Mouse (Mus musculus) macrophage (primary cell): Measurements from ENCODE around the gene Ncstn. TPM values are rescaled to one million over a fixed set of nuclear protein-coding genes. Genes with fewer than 3 reads are reported as not detected.
A peak's percentile ranks its signal among the peaks of the same experiment; 100 is the strongest.

Experiments used
- H3K27ac ChIP-seq: fragments of 350-480 bp; formaldehyde crosslinking; 2 replicates; pipeline ENCODE4 v1.9.0; 2021
- H3K36me3 ChIP-seq: fragments of 350-480 bp; formaldehyde crosslinking; 2 replicates; pipeline ENCODE4 v1.9.0; 2021; ENCODE audit errors: inconsistent target
- H3K4me3 ChIP-seq: fragments of 350-480 bp; formaldehyde crosslinking; 2 replicates; pipeline ENCODE4 v1.9.0; 2021; ENCODE audit errors: inconsistent target
- H3K79me2 ChIP-seq: fragments of 350-480 bp; formaldehyde crosslinking; 2 replicates; pipeline ENCODE4 v1.9.0; 2021; ENCODE audit errors: inconsistent target
- WGBS: methylation state at CpG from one replicate; pipeline ENCODE4 v1.1.7; 2026; ENCODE audit warnings: inconsistent platforms; ENCODE audit not compliant: missing documents; 5-methylcytosine and 5-hydroxymethylcytosine counted together
- polyA plus RNA-seq: library from polyadenylated mRNA; stranded (reverse); fragments of 250-400 nt; gene quantifications from 3 replicates; pipeline ENCODE4 v1.2.4, GENCODE M21; 2018; ENCODE audit warnings: inconsistent platforms
- total RNA-seq, 78 experiments: library from RNA; depleted of rRNA; stranded (reverse); fragments of 250-400 nt; gene quantifications; 1 replicate in 9 of 78; 2 replicates in 24 of 78; 3 replicates in 43 of 78; 4 replicates in 2 of 78; pipeline ENCODE4 v1.2.4; 2018; ENCODE audit warnings: inconsistent platforms in 56 of 78

Gene Ncstn
- 100 to 1,000 TPM; 113 to 203 (median 175) TPM for total RNA-seq (2018; cell fraction: chromatin; rRNA removed)
- 100 to 1,000 TPM in 17 of 26 experiments, 10 to 100 TPM in 9; 79.5 to 154 (median 113) TPM for total RNA-seq (2018; cell fraction: cytosol; rRNA removed)
- total RNA-seq (2018; cell fraction: nucleus; rRNA removed) = 100 to 1,000 TPM; 160 to 275 (median 228) TPM
- 95.2 to 110 TPM (median 102 TPM) in 3 replicates for polyA plus RNA-seq

DNA sequence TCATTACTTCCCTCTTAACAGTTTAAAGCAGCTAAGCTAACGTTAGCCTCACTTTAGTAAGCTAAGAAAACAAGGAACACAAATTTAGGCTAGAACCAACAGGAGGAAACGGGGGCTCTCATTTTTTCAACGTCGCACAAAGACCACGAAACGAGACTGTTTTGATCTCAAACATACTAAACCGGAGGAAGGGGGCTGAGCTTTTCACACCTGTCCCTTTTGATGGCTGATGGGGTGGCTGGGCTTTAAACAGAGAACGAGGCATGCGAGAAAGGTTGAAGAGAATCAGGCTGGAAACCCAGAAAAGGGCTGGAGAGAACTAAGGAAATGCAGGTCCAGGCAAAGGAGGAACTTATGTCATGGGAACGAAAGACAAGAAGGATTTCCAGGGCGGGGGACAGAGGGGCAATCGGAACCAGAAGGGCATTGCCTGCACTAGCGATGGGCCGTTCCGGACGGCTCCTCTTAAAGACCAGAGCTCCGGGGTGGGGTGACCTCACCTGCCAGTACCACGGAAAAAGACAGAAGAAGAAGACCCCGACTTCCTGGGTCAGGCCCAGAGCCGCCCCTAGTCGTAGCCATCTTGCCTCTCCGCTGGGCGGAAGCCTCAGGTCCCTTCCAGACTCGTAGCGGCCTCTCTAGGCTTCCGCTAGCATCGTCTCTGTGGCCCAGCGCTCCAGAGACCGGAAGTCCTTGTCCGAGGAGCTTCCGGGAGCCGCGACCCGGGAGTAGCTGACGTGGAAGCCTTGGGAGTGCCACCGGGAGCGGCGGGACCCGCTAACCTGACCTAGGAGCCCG lies at the start of gene Ncstn, which contains the start of gene Copa:
TSS of gene Ncstn (minus strand) at position 695 of the 798 bp plus-strand sequence.
TSS of gene Copa (plus strand) at position 429 of the 798 bp plus-strand sequence.
- peak within 1 kb of the TSS; percentile 95 for H3K4me3 ChIP-seq
- H3K79me2 ChIP-seq = peaks cover 100% of the 10 kb centered on the region
- H3K36me3 ChIP-seq = peaks cover 23% of the 10 kb centered on the region
- under 1% methylated on average over 40 of the region's 40 CpGs for WGBS
- H3K27ac ChIP-seq = peak within 1 kb of the TSS; percentile 82

DNA sequence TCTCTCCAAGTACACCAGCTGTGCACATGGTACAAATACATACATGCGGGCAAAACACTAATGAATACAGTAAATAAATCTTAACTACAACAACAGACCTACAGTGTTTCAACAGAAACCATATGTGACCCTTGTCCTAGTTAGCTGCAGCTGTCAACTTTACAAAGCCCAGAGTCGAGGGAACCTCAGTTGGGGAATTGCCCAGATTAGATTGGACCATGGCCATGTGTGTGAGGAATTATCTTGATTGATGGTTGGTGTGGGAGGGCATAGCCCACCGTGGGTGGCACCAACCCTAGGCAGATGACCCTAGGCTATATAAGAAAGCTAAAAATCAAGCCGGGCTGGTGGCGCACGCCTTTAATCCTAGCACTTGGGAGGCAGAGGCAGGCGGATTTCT lies 49.7 kb upstream of the Ncstn start:
- Histone ChIP-seq H3K36me3 (peaks cover 55% of the 10 kb centered on the region), H3K79me2 (peaks cover 7% of the 10 kb centered on the region; the same call in 1 of the 2 replicates), H3K27ac (no peak overlapping the region), H3K4me3 (no peak overlapping the region)
- WGBS = 97% methylated on average over 7 of the region's 7 CpGs

DNA sequence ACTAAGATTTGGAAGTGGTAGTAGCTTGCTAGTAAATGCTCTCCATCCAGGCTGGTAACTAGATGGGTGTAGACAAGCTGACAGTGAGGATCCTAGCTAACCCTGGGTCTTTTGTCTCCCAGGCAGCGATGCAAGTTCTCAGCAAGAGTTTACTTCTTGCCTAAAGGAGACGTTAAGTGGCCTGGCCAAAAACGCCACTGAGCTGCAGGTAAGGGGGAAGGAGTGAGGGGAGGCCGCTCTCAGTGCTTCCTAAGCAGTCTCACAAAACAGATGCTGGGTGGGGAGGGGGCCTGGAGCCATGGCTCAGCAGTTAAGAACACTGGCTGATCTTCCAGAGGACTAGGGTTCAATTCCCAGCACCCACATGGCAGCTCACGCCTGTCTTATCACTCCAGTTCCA lies 47.2 kb upstream of the Ncstn start:
- Histone ChIP-seq H3K36me3 (peaks cover 46% of the 10 kb centered on the region), H3K79me2 (peaks cover 13% of the 10 kb centered on the region; the same call in 1 of the 2 replicates), H3K4me3 (no peak overlapping the region), H3K27ac (no peak overlapping the region)
- 97% methylated on average over 5 of the region's 5 CpGs for WGBS

DNA sequence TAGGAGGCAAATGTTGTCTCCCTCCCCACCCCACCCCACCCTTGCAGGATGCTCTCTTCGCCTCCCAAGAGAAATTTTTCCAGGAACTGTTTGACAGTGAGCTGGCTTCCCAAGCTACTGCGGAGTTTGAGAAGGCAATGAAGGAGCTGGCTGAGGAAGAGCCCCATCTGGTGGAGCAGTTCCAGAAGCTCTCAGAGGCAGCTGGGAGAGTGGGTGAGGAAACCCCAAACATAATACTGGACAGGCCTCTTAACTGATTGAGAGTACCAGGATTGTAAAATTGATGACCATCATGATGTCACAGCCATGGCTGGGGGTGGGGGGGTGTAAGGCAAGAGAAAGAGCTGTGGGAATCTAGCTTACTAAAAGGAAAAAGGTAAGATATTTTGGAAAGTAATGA lies 46.5 kb upstream of the Ncstn start:
- Histone ChIP-seq H3K27ac (no peak overlapping the region), H3K36me3 (peaks cover 39% of the 10 kb centered on the region), H3K79me2 (peaks cover 13% of the 10 kb centered on the region; the same call in 1 of the 2 replicates), H3K4me3 (no peak overlapping the region)
- 83% methylated on average over 2 of the region's 2 CpGs for WGBS

DNA sequence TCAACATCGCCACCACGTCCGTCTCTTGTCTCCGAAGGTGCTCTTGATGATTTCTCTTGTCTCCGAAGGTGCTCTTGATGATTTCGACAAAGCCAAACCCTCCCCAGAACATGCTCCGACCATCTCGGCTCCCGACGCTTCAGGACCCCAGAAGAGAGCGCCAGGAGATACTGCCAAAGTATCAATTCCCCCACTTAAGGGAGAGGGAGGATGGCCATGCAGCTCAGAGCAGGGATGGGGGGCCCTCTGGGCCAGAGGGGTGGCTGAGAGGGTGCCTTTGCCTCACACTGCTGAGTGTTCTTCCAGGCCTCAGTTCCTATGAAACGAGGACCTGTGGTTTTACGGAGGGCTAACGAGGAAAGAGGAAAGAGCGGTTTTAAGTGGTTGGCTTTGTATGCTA lies 46.0 kb upstream of the Ncstn start:
- H3K36me3 ChIP-seq = peaks cover 34% of the 10 kb centered on the region
- WGBS = 92% methylated on average over 15 of the region's 15 CpGs
- no peak overlapping the region for H3K27ac ChIP-seq
- peaks cover 13% of the 10 kb centered on the region; the same call in 1 of the 2 replicates for H3K79me2 ChIP-seq
- no peak overlapping the region for H3K4me3 ChIP-seq

DNA sequence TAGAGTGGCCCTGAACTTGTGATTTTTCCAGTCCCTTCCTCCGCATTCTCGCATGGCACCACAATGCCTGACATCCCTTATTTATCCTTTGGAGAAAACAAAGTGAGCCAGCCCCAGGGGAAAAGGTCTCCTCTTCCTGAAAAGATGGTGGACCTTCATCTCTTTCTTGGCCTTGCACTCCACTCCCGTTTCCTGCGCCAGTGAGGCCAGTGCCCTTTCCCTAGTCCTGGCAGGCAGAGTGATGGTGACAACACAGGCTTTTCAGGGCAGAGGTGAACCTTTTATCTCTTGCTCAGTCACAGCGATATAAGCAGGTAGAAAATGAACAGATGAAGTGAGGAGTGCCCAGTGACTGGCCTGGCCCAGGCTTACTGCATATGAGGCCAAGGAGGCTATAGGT lies 44.9 kb upstream of the Ncstn start:
- Histone ChIP-seq H3K79me2 (peaks cover 13% of the 10 kb centered on the region; the same call in 1 of the 2 replicates), H3K36me3 (peaks cover 28% of the 10 kb centered on the region), H3K27ac (no peak overlapping the region), H3K4me3 (peak overlapping the region; percentile 99)
- WGBS = 75% methylated on average over 5 of the region's 5 CpGs

DNA sequence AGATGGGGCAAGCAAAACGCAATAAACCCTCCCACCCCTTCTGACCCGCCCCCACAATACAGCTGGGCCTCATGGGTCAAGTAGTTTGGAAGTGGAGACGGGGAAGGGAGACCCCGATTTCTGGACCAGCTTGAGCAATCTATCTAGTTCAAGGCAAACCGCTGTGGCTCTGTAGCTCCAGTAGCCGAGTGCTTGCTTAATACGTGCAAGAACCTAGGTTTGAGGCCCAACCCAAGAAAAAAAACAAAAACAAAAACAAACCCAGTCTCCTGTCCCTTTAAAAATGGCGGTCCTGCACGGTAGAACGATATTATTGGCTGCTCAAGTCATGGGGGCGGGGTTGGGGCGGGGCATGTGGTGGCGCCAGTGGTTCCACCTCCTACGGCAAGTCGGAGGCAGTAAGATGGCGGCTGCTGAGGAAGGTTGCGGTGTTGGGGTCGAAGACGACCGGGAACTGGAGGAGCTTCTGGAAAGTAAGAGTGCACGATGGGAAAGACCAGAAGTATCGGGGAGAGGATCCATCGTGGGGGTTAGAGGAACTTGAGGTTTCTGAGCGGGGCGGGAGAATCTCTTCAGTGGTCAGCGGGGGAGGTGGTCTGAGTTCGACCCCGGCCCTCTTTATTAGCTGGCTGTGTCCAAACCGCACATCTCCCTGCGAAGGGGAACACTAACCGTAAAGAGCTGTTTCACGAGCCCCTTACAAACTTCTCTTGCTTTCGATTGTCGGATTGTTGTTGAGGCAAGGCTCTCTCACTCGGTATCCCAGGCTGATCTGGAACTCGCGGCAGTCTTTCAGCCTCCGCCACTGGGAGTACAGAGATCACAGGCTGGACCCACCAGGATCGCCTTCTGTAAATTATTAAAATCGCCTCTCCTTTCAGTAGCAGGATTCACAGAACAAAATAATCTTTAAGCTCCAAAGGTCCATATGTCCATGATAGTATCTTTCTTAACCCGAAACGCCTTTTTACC lies 44.1 kb upstream of the Ncstn start, which contains the start of gene Pex19:
TSS of gene Pex19 (plus strand) at position 380 of the 972 bp plus-strand sequence.
- 1% methylated on average over 42 of the region's 42 CpGs for WGBS
- peak within 1 kb of the TSS; percentile 99 for H3K4me3 ChIP-seq
- peaks cover 29% of the 10 kb centered on the region for H3K36me3 ChIP-seq
- H3K27ac ChIP-seq = peak within 1 kb of the TSS; percentile 77
- peaks cover 13% of the 10 kb centered on the region; the same call in 1 of the 2 replicates for H3K79me2 ChIP-seq

DNA sequence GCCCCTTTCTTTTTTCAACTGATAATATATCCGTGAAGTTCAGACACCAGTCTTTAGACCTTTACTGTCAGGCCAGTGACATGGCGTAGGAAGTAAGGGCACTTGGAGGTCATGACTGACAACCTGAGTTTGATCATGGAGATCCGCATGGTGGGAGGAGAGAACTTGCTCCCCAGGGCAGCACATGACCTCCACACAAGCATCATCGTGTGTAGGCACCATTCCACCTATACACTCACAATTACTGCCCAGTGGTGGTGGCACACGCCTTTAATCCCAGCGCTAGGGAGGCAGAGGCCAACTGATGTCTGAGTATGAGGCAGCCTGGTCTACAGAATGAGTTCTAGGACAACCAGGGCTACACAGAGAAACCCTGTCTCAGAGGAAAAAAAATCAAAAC lies 42.0 kb upstream of the Ncstn start:
- Histone ChIP-seq H3K27ac (no peak overlapping the region), H3K4me3 (no peak overlapping the region), H3K79me2 (peaks cover 13% of the 10 kb centered on the region; the same call in 1 of the 2 replicates), H3K36me3 (peaks cover 35% of the 10 kb centered on the region)
- 88% methylated on average over 6 of the region's 6 CpGs for WGBS

DNA sequence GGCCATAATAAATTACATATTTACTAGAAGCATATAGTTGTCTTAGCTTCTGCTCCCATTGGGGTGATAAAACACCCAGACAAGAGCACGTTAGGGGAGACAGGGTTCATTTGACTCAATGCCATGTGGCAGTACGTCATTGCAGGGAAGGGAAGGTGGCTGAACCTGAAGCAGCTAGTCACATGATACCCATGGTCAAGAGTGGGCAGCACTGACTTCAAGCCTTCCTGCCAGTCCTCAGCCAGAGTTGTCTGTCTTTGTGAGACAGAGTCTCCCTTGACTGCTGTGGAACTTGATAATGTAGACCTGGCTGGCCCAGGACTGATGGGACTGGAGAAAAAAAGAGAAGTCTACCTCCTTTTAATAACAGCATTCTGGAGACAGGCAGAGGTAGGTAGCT lies 40.1 kb upstream of the Ncstn start:
- H3K79me2 ChIP-seq = peaks cover 10% of the 10 kb centered on the region; the same call in 1 of the 2 replicates
- no peak overlapping the region for H3K27ac ChIP-seq
- WGBS = 100% methylated on average over 2 of the region's 2 CpGs
- H3K4me3 ChIP-seq = no peak overlapping the region
- H3K36me3 ChIP-seq = peaks cover 48% of the 10 kb centered on the region

DNA sequence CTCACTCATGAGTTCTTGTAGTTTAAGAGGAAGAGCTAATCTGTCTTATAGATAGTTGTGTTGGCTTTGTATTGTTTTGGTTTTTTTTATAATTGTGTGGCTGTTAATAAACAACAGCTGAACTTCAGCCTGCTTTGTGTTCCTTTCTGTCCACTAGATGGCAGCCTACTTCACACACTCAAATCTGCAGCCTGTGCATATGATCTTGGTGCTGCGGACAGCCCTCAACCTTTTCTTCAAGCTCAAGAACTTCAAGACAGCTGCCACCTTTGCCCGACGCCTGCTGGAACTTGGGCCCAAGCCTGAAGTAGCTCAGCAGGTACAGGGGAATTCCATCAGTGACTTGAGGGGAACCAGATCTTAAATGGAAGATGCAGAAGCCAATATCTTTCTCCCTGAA lies 37.1 kb upstream of the Ncstn start:
- no peak overlapping the region for H3K4me3 ChIP-seq
- no peak overlapping the region for H3K27ac ChIP-seq
- 49% methylated on average over 3 of the region's 3 CpGs for WGBS
- no peaks in the 10 kb centered on the region for H3K79me2 ChIP-seq
- peaks cover 76% of the 10 kb centered on the region for H3K36me3 ChIP-seq

DNA sequence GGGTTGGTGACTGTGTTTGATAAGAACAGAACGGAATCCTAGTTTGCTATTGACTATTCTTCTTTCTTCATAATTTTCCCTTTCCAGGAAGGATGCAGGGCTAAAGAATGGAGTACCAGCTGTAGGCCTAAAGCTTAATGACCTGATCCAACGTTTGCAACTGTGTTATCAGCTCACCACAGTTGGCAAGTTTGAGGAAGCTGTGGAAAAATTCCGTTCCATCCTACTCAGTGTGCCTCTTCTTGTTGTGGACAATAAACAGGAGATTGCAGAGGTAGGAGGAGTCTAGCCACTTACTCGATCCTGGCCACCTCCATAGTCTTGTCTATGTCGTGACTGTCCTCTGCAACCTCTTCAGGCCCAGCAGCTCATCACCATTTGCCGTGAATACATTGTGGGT lies 36.5 kb upstream of the Ncstn start:
- Histone ChIP-seq H3K36me3 (peaks cover 83% of the 10 kb centered on the region), H3K27ac (no peak overlapping the region), H3K4me3 (no peak overlapping the region), H3K79me2 (no peaks in the 10 kb centered on the region)
- 82% methylated on average over 6 of the region's 6 CpGs for WGBS

DNA sequence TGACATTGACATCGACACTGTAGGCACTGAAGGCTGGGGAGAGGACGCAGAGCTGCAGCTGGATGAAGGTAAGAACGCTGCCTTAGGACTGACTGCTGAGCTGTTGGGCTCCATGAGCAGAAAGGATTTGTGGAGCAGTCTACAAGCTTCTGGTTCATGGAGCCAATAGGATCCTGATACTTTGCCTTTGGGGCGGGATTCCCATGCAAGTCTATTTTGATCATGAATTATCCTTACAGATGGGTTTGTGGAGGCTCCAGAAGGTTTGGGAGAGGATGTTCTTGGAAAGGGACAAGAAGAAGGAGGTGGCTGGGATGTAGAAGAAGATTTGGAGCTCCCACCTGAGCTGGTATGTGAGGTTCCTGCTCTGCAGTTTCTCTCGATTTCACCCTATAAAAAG lies 34.4 kb upstream of the Ncstn start:
- Histone ChIP-seq H3K27ac (no peak overlapping the region), H3K4me3 (no peak overlapping the region), H3K79me2 (no peaks in the 10 kb centered on the region), H3K36me3 (peaks cover 96% of the 10 kb centered on the region)
- WGBS = 94% methylated on average over 5 of the region's 5 CpGs

DNA sequence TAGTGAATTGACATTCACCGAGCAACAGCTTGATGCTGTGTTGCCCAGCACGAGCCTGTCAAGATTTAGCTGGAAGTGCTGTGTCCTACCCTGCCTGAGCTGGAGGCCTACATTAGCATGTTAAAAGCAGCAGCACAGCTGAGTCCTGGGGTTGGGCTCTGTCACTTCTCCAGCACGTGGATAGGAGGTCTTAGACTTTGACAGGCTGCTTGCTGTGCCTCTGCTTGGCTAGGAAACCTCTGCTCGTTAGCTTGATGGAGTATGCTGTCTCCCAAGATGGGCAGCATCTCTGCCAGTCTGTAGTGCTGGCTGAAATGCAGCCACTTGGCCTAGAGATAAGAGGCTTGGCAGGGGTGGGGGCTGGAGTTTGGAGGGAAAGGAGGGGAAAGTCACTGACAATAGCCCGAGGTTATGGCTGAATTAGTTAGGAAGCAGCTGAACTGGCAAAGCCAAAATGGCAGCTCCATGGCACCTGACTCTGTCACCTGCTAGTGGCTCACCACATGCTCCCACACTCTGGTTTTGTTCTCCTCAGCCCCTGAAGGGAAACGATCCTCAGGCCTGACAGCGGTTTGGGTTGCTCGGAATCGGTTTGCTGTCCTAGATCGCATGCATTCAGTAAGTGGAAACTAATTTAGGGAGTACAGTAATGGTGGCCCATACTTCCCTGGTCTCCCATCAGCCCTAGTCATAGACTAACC lies 25.3 kb upstream of the Ncstn start:
- H3K79me2 ChIP-seq = no peaks in the 10 kb centered on the region
- H3K27ac ChIP-seq = no peak overlapping the region
- peaks cover 98% of the 10 kb centered on the region for H3K36me3 ChIP-seq
- no peak overlapping the region for H3K4me3 ChIP-seq
- 90% methylated on average over 10 of the region's 10 CpGs for WGBS

DNA sequence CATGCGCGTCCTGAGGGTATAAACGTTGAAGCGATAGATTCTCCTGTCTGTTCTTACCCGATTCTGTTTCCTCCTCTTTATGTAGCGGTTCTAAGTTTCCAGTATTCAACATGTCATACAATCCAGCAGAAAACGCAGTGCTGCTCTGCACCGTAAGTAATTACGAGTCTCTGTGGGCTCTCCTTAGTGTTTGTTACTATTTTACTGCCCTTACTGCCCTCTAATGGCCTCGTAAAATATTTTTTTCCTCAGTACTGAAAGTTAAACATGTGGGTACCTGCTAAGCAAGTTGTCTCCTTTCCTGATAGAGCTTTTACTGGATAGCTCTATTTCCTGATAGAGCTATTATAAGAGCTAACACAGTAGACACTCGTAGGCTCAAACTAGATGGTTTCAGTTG lies 22.5 kb upstream of the Ncstn start:
- WGBS = 86% methylated on average over 11 of the region's 11 CpGs
- Histone ChIP-seq H3K79me2 (no peaks in the 10 kb centered on the region), H3K27ac (no peak overlapping the region), H3K4me3 (no peak overlapping the region), H3K36me3 (peaks cover 94% of the 10 kb centered on the region)
